Mouse (Mus musculus): ENCODE results near the gene Ncam2.

The Ncam2 gene

GRCm38 (mm10) chr16:81656550-81656949, 456.1 kb downstream of the Ncam2 start:
- no peak for DNase-seq

GRCm38 (mm10) chr16:81673866-81674265, 473.4 kb downstream of the Ncam2 start:
- DNase-seq: no peak

GRCm38 (mm10) chr16:81675546-81675945, 475.0 kb downstream of the Ncam2 start:
- DNase-seq: no peak

Measured in cerebellum, postnatal 14 days (tissue).